Mouse (Mus musculus): ENCODE measurements around the gene Olfr805. TPM values are rescaled to one million over a fixed set of nuclear protein-coding genes. Genes with fewer than 3 reads are reported as not detected.

The Olfr805 gene
- total RNA-seq (2014; fragmentation: Nextera tagmentation) (not detected in 2 replicates), total RNA-seq (2017) (0.06 and 0.16 TPM in 2 replicates), polyA plus RNA-seq (2012) (not detected in 2 replicates)

- no peak for ATAC-seq (ENCODE audit: extremely low read depth, insufficient number of reproducible peaks, low FRiP score, poor library complexity, severe bottlenecking)
- H3K36me3 ChIP-seq (replicated peaks): no peaks in the 10 kb centered on the region
- TF ChIP-seq TAL1 (conservative IDR thresholded peaks at IDR 0.05; ENCODE audit: low read depth, low read length): no peak
- no peak for DNase-seq (ENCODE audit: low spot score)
- no peaks in the 10 kb centered on the region for H3K4me1 ChIP-seq (ENCODE audit: insufficient read depth, low read depth, low read length)
- no peak within 1 kb of the TSS for H3K4me3 ChIP-seq (ENCODE audit: low read depth, low read length)
- H3K9me3 ChIP-seq (replicated peaks): no peaks in the 10 kb centered on the region
- H3K27me3 ChIP-seq (ENCODE audit: insufficient read depth, low read length): no peaks in the 10 kb centered on the region
Measured at GRCm38 (mm10) chr10:129729275-129729674, at the start of gene Olfr805. TSS of gene Olfr805 (minus strand) at chr10:129729375.

- no peak overlapping the region for H3K4me3 ChIP-seq (ENCODE audit: low read depth, low read length)
- no peaks in the 10 kb centered on the region for H3K9me3 ChIP-seq (replicated peaks)
- no peaks in the 10 kb centered on the region for H3K36me3 ChIP-seq (replicated peaks)
- H3K4me1 ChIP-seq (ENCODE audit: insufficient read depth, low read depth, low read length): no peaks in the 10 kb centered on the region
- DNase-seq (ENCODE audit: low spot score) (no peak), ATAC-seq (ENCODE audit: extremely low read depth, insufficient number of reproducible peaks, low FRiP score, poor library complexity, severe bottlenecking) (no peak)
- no peaks in the 10 kb centered on the region for H3K27me3 ChIP-seq (ENCODE audit: insufficient read depth, low read length)
- TF ChIP-seq GATA1 (IDR thresholded peaks at IDR 0.05; ENCODE audit: borderline replicate concordance, low read length): no peak
- TF ChIP-seq TAL1 (conservative IDR thresholded peaks at IDR 0.05; ENCODE audit: low read depth, low read length): no peak
- no peak for TF ChIP-seq POLR2AphosphoS5 (IDR thresholded peaks at IDR 0.05; ENCODE audit: insufficient replicate concordance, low read depth, low read length)
- TF ChIP-seq GATA2 (IDR thresholded peaks at IDR 0.05; ENCODE audit: borderline replicate concordance, low read depth, low read length): no peak
- no peak for TF ChIP-seq CTCF (IDR thresholded peaks at IDR 0.05; ENCODE audit: low read depth, low read length)
Measured at GRCm38 (mm10) chr10:129778123-129778522, 48.9 kb upstream of the Olfr805 start.

DNA sequence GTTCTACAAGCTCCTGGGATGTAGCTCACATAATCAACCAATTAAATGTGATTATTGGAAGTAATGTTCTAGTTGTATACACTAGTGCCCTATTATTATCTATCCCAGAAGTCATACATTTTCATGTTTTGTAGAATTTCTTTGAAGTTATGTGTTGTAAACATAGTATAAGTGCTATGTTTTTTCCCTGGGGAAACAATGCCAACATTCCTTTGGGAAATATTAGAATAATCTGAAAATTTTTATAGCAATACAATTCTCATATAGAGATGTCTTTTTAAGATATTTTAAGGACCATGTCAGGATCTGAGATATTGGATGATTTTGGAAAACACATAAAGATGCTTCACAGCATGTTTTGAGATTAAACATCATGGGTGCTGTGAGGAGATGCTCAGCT is 45.2 kb upstream of the Olfr805 start, which contains the start of gene Olfr809:
Olfr809 (plus strand) TSS at position 301 of the 400 bp plus-strand sequence.
- DNase-seq (ENCODE audit: low spot score): no peak
- Histone ChIP-seq H3K4me3 (ENCODE audit: low read depth, low read length) (no peak within 1 kb of the TSS), H3K4me1 (ENCODE audit: insufficient read depth, low read depth, low read length) (no peaks in the 10 kb centered on the region), H3K36me3 (replicated peaks) (no peaks in the 10 kb centered on the region), H3K9me3 (replicated peaks) (no peaks in the 10 kb centered on the region), H3K27me3 (ENCODE audit: insufficient read depth, low read length) (no peaks in the 10 kb centered on the region)
- no peak for TF ChIP-seq CTCF (IDR thresholded peaks at IDR 0.05; ENCODE audit: low read depth, low read length)
- TF ChIP-seq POLR2AphosphoS5 (IDR thresholded peaks at IDR 0.05; ENCODE audit: insufficient replicate concordance, low read depth, low read length): no peak
- TF ChIP-seq GATA2 (IDR thresholded peaks at IDR 0.05; ENCODE audit: borderline replicate concordance, low read depth, low read length): no peak
- TF ChIP-seq TAL1 (conservative IDR thresholded peaks at IDR 0.05; ENCODE audit: low read depth, low read length): no peak
- no peak for TF ChIP-seq GATA1 (IDR thresholded peaks at IDR 0.05; ENCODE audit: borderline replicate concordance, low read length)
- no peak for ATAC-seq (ENCODE audit: extremely low read depth, insufficient number of reproducible peaks, low FRiP score, poor library complexity, severe bottlenecking)

DNA sequence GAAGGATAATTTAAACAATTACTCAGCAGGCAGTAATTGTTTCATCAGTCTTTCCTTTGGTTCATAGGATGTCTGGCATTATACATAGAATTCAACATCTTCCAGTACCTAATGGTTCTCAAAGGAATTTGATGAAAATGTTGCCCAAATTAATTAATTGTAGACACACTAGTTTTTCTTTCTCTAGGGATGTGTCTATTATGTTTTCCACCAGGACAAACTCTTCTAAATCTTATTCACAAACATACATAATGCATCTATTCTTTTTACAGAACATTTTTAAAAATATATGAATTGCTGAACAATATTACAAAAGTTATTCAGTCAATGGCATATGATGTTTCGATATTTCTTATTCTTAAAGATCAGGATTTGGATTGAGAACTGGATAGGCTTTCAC is 36.0 kb upstream of the Olfr805 start, which contains the start of gene Olfr808:
Olfr808 (plus strand) TSS at position 301 of the 400 bp plus-strand sequence.
- DNase-seq (ENCODE audit: low spot score) (no peak), ATAC-seq (ENCODE audit: extremely low read depth, insufficient number of reproducible peaks, low FRiP score, poor library complexity, severe bottlenecking) (no peak)
- TF ChIP-seq GATA1 (IDR thresholded peaks at IDR 0.05; ENCODE audit: borderline replicate concordance, low read length): no peak
- no peak for TF ChIP-seq CTCF (IDR thresholded peaks at IDR 0.05; ENCODE audit: low read depth, low read length)
- TF ChIP-seq GATA2 (IDR thresholded peaks at IDR 0.05; ENCODE audit: borderline replicate concordance, low read depth, low read length): no peak
- no peak for TF ChIP-seq POLR2AphosphoS5 (IDR thresholded peaks at IDR 0.05; ENCODE audit: insufficient replicate concordance, low read depth, low read length)
- TF ChIP-seq TAL1 (conservative IDR thresholded peaks at IDR 0.05; ENCODE audit: low read depth, low read length): no peak

GRCm38 (mm10) chr10:129757693-129758092 is 28.5 kb upstream of the Olfr805 start, which contains the start of gene Olfr807:
TSS of gene Olfr807 (minus strand) at chr10:129757793.
- Histone ChIP-seq H3K27me3 (ENCODE audit: insufficient read depth, low read length) (no peaks in the 10 kb centered on the region), H3K36me3 (replicated peaks) (no peaks in the 10 kb centered on the region), H3K9me3 (replicated peaks) (no peaks in the 10 kb centered on the region), H3K4me1 (ENCODE audit: insufficient read depth, low read depth, low read length) (no peaks in the 10 kb centered on the region), H3K4me3 (ENCODE audit: low read depth, low read length) (no peak within 1 kb of the TSS)
- ATAC-seq (ENCODE audit: extremely low read depth, insufficient number of reproducible peaks, low FRiP score, poor library complexity, severe bottlenecking) (no peak), DNase-seq (ENCODE audit: low spot score) (no peak)
- TF ChIP-seq CTCF (IDR thresholded peaks at IDR 0.05; ENCODE audit: low read depth, low read length): no peak
- no peak for TF ChIP-seq GATA2 (IDR thresholded peaks at IDR 0.05; ENCODE audit: borderline replicate concordance, low read depth, low read length)
- TF ChIP-seq POLR2AphosphoS5 (IDR thresholded peaks at IDR 0.05; ENCODE audit: insufficient replicate concordance, low read depth, low read length): no peak
- TF ChIP-seq TAL1 (conservative IDR thresholded peaks at IDR 0.05; ENCODE audit: low read depth, low read length): no peak
- TF ChIP-seq GATA1 (IDR thresholded peaks at IDR 0.05; ENCODE audit: borderline replicate concordance, low read length): no peak

More for the DNA sequence above, 36.0 kb upstream of the Olfr805 start, which contains the start of gene Olfr808:
- Histone ChIP-seq H3K4me1 (ENCODE audit: insufficient read depth, low read depth, low read length) (no peaks in the 10 kb centered on the region), H3K4me3 (ENCODE audit: low read depth, low read length) (no peak within 1 kb of the TSS), H3K36me3 (replicated peaks) (no peaks in the 10 kb centered on the region), H3K27me3 (ENCODE audit: insufficient read depth, low read length) (no peaks in the 10 kb centered on the region), H3K9me3 (replicated peaks) (no peaks in the 10 kb centered on the region)

- Histone ChIP-seq H3K9me3 (replicated peaks) (no peaks in the 10 kb centered on the region), H3K4me3 (ENCODE audit: low read depth, low read length) (no peak within 1 kb of the TSS), H3K4me1 (ENCODE audit: insufficient read depth, low read depth, low read length) (no peaks in the 10 kb centered on the region), H3K36me3 (replicated peaks) (no peaks in the 10 kb centered on the region), H3K27me3 (ENCODE audit: insufficient read depth, low read length) (no peaks in the 10 kb centered on the region)
- ATAC-seq (ENCODE audit: extremely low read depth, insufficient number of reproducible peaks, low FRiP score, poor library complexity, severe bottlenecking) (no peak), DNase-seq (ENCODE audit: low spot score) (no peak)
- TF ChIP-seq TAL1 (conservative IDR thresholded peaks at IDR 0.05; ENCODE audit: low read depth, low read length) (no peak), POLR2AphosphoS5 (IDR thresholded peaks at IDR 0.05; ENCODE audit: insufficient replicate concordance, low read depth, low read length) (no peak), GATA2 (IDR thresholded peaks at IDR 0.05; ENCODE audit: borderline replicate concordance, low read depth, low read length) (no peak), GATA1 (IDR thresholded peaks at IDR 0.05; ENCODE audit: borderline replicate concordance, low read length) (no peak), CTCF (IDR thresholded peaks at IDR 0.05; ENCODE audit: low read depth, low read length) (no peak)
Measured at GRCm38 (mm10) chr10:129741821-129742220, 12.6 kb upstream of the Olfr805 start, which contains the start of gene Olfr806. TSS of gene Olfr806 (minus strand) at chr10:129741921.
